Mouse (Mus musculus): ENCODE data around the gene Cpt1c. TPM values are rescaled to one million over a fixed set of nuclear protein-coding genes. Genes with fewer than 3 reads are reported as not detected.

Gene Cpt1c
- polyA plus RNA-seq, 1 experiment from 2014 or later = 25.2 TPM

DNA sequence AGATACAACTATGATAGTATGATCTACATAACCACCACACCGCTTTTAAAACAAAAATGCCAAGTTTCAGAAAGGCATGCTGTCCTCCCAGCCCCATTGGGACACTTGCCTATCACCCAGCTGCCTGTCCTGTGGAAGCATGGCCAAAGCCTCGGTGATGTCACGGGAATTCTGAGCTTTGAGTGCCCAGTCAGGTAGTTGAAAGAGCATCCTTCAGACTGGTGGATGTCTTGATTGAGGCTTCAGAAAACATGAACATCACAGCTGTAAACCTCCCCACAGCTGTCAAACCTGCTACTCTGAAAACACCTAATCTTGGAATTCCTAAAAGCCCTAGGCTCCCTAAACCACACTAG lies 39.4 kb upstream of the Cpt1c start:
- Histone ChIP-seq H3K36me3 (ENCODE audit: control insufficient read depth, insufficient read depth, low read length) (peaks cover 22% of the 10 kb centered on the region), H3K9me3 (ENCODE audit: control insufficient read depth, low read length) (no peaks in the 10 kb centered on the region)
- WGBS = 96% methylated on average over 3 of the region's 3 CpGs

DNA sequence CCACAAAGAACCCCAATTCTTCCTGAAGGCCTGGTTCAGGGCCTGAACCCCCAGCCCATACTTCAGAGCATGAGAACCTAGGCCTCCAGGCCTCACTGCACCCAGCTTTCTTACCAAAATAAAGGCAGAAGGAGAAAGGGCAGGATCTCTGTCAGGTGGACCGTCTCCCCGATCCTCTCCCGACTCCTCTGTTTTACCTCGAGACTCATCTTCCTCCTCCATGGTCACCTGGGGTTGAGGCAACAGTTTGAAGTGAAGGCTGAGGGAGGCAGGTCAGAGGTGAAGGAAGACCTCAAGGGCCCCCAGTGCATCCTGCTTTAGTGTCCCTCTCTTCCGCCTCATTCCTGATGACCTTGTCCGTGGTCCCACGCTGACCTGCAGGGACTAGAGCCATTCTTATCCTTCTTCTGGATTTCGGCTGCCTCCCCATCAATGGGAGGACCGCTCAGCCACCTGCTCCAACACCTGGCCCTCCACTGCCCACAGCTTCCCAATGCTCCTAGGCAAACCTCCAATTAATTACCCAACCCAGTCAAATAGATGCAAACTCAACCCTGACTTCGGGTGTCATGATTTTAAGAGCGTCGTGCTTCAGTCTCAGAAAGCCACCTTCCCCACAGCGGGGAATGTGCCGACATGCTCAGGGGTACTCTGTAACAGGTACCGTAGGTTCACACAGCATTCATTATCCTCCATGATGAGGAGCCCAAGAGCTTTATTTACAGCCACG lies 38.9 kb upstream of the Cpt1c start:
- Histone ChIP-seq H3K9me3 (ENCODE audit: control insufficient read depth, low read length) (no peaks in the 10 kb centered on the region), H3K36me3 (ENCODE audit: control insufficient read depth, insufficient read depth, low read length) (peaks cover 25% of the 10 kb centered on the region), H3K4me1 (ENCODE audit: control insufficient read depth, insufficient read depth, low read length) (peaks cover 12% of the 10 kb centered on the region), H3K9ac (ENCODE audit: low read length) (no peak overlapping the region), H3K4me3 (ENCODE audit: low read depth, low read length) (no peak overlapping the region), H3K4me2 (ENCODE audit: low read depth) (no peak overlapping the region), H3K27ac (ENCODE audit: low read depth, low read length) (no peak overlapping the region), H3K27me3 (ENCODE audit: control insufficient read depth, insufficient read depth, low read length) (no peaks in the 10 kb centered on the region)
- DNase-seq (ENCODE audit: low spot score) = no peak
- 96% methylated on average over 16 of the region's 16 CpGs for WGBS
- ATAC-seq (ENCODE audit: insufficient read depth, low FRiP score, low TSS enrichment) = no peak

More for the DNA sequence above, 39.4 kb upstream of the Cpt1c start:
- no peak for ATAC-seq (ENCODE audit: insufficient read depth, low FRiP score, low TSS enrichment)
- Histone ChIP-seq H3K4me3 (ENCODE audit: low read depth, low read length) (no peak overlapping the region), H3K27me3 (ENCODE audit: control insufficient read depth, insufficient read depth, low read length) (no peaks in the 10 kb centered on the region), H3K9ac (ENCODE audit: low read length) (no peak overlapping the region), H3K4me2 (ENCODE audit: low read depth) (no peak overlapping the region), H3K4me1 (ENCODE audit: control insufficient read depth, insufficient read depth, low read length) (peaks cover 12% of the 10 kb centered on the region), H3K27ac (ENCODE audit: low read depth, low read length) (no peak overlapping the region)
- no peak for DNase-seq (ENCODE audit: low spot score)

- Histone ChIP-seq H3K27ac (ENCODE audit: low read depth, low read length) (no peak overlapping the region), H3K4me2 (ENCODE audit: low read depth) (no peak overlapping the region), H3K9ac (ENCODE audit: low read length) (no peak overlapping the region), H3K4me3 (ENCODE audit: low read depth, low read length) (no peak overlapping the region), H3K4me1 (ENCODE audit: control insufficient read depth, insufficient read depth, low read length) (peaks cover 9% of the 10 kb centered on the region), H3K9me3 (ENCODE audit: control insufficient read depth, low read length) (no peaks in the 10 kb centered on the region), H3K36me3 (ENCODE audit: control insufficient read depth, insufficient read depth, low read length) (peaks cover 31% of the 10 kb centered on the region), H3K27me3 (ENCODE audit: control insufficient read depth, insufficient read depth, low read length) (no peaks in the 10 kb centered on the region)
- ATAC-seq (ENCODE audit: insufficient read depth, low FRiP score, low TSS enrichment) (no peak), DNase-seq (ENCODE audit: low spot score) (no peak)
- WGBS = 86% methylated on average over 4 of the region's 4 CpGs
These were observed 38.2 kb upstream of the Cpt1c start for GRCm38 (mm10) chr7:45012824-45013223.

DNA sequence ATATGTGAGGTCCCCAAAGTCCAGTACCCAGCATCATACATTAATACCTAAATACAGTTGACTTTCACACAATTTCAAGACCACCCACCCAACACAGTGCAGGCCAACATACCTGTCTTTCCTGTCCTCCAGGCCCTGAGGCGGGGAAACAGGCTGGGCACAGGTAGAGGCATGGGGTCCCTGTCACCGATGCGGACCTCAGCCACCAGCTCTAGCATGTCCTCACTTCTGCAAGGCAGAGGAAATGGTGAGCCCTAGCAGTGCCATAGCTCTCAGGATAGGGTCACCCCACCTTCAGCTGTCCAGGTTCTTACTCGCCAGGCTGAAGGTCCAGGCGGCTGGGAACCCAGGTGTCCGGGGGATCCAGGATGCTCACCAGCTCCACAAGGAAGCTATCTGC lies 37.4 kb upstream of the Cpt1c start:
- WGBS = 98% methylated on average over 6 of the region's 6 CpGs

DNA sequence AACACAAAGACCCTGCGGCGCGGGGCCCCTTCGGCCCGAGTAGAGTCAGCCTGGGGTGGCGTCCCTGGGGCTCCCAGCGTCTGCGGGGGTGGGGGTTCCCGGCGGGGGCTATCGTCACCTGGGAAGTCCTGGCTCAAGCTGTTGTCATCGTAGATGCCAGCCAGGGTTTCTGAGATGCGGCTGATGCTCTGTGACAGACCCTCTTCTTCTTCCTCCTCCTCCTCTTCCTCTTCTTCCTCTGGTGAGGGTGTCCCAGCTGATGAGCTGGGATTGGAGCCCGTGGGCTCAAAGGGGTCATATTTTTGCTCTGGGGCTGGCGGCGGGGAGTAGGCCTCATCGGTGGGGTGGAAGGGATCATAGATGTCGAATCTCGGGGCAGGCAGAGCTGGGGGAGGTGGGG lies 33.8 kb upstream of the Cpt1c start:
- ATAC-seq (ENCODE audit: insufficient read depth, low FRiP score, low TSS enrichment) = no peak
- Histone ChIP-seq H3K4me1 (ENCODE audit: control insufficient read depth, insufficient read depth, low read length) (no peaks in the 10 kb centered on the region), H3K27me3 (ENCODE audit: control insufficient read depth, insufficient read depth, low read length) (no peaks in the 10 kb centered on the region), H3K36me3 (ENCODE audit: control insufficient read depth, insufficient read depth, low read length) (peaks cover 67% of the 10 kb centered on the region), H3K27ac (ENCODE audit: low read depth, low read length) (no peak overlapping the region), H3K4me3 (ENCODE audit: low read depth, low read length) (no peak overlapping the region), H3K9me3 (ENCODE audit: control insufficient read depth, low read length) (no peaks in the 10 kb centered on the region), H3K4me2 (ENCODE audit: low read depth) (no peak overlapping the region), H3K9ac (ENCODE audit: low read length) (no peak overlapping the region)
- no peak for DNase-seq (ENCODE audit: low spot score)
- WGBS = 94% methylated on average over 19 of the region's 19 CpGs

More for the DNA sequence above, 37.4 kb upstream of the Cpt1c start:
- Histone ChIP-seq H3K4me1 (ENCODE audit: control insufficient read depth, insufficient read depth, low read length) (peaks cover 9% of the 10 kb centered on the region), H3K4me2 (ENCODE audit: low read depth) (no peak overlapping the region), H3K9ac (ENCODE audit: low read length) (no peak overlapping the region), H3K36me3 (ENCODE audit: control insufficient read depth, insufficient read depth, low read length) (peaks cover 40% of the 10 kb centered on the region), H3K27me3 (ENCODE audit: control insufficient read depth, insufficient read depth, low read length) (no peaks in the 10 kb centered on the region), H3K27ac (ENCODE audit: low read depth, low read length) (no peak overlapping the region), H3K9me3 (ENCODE audit: control insufficient read depth, low read length) (no peaks in the 10 kb centered on the region), H3K4me3 (ENCODE audit: low read depth, low read length) (no peak overlapping the region)
- no peak for ATAC-seq (ENCODE audit: insufficient read depth, low FRiP score, low TSS enrichment)
- DNase-seq (ENCODE audit: low spot score) = no peak

- H3K9me3 ChIP-seq (ENCODE audit: control insufficient read depth, low read length) = no peaks in the 10 kb centered on the region
- no peak overlapping the region for H3K4me2 ChIP-seq (ENCODE audit: low read depth)
- H3K4me3 ChIP-seq (ENCODE audit: low read depth, low read length) = no peak overlapping the region
- H3K36me3 ChIP-seq (ENCODE audit: control insufficient read depth, insufficient read depth, low read length) = peaks cover 72% of the 10 kb centered on the region
- DNase-seq (ENCODE audit: low spot score) (no peak), ATAC-seq (ENCODE audit: insufficient read depth, low FRiP score, low TSS enrichment) (no peak)
- no peak overlapping the region for H3K27ac ChIP-seq (ENCODE audit: low read depth, low read length)
- no peaks in the 10 kb centered on the region for H3K27me3 ChIP-seq (ENCODE audit: control insufficient read depth, insufficient read depth, low read length)
- 95% methylated on average over 30 of the region's 30 CpGs for WGBS
- H3K9ac ChIP-seq (ENCODE audit: low read length) = no peak overlapping the region
- H3K4me1 ChIP-seq (ENCODE audit: control insufficient read depth, insufficient read depth, low read length) = no peaks in the 10 kb centered on the region
These were observed 33.2 kb upstream of the Cpt1c start for GRCm38 (mm10) chr7:45007846-45008245.

DNA sequence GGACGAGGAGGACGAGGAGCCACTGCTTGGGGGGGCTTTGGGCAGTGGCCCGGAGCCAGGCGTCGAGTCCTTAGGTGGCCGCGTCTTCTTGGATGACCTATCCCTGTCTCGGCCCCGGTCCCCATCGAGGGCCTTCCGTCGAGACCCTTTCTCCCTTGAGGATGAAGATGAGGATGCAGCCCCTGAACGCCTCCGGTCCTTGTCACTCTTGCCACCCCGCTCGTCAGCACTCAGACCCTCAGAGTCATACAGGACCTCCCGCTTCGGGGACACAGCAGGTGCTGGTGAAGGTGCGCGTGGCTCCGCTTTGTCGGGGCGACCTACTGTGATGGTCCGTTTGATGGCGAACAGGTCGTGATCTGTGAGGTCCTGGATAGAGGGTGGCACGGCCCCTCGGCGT lies 32.5 kb upstream of the Cpt1c start:
- no peak overlapping the region for H3K9ac ChIP-seq (ENCODE audit: low read length)
- H3K9me3 ChIP-seq (ENCODE audit: control insufficient read depth, low read length) = no peaks in the 10 kb centered on the region
- ATAC-seq (ENCODE audit: insufficient read depth, low FRiP score, low TSS enrichment) (no peak), DNase-seq (ENCODE audit: low spot score) (no peak)
- peaks cover 70% of the 10 kb centered on the region for H3K36me3 ChIP-seq (ENCODE audit: control insufficient read depth, insufficient read depth, low read length)
- H3K4me1 ChIP-seq (ENCODE audit: control insufficient read depth, insufficient read depth, low read length) = no peaks in the 10 kb centered on the region
- no peak overlapping the region for H3K4me3 ChIP-seq (ENCODE audit: low read depth, low read length)
- no peak overlapping the region for H3K4me2 ChIP-seq (ENCODE audit: low read depth)
- no peak overlapping the region for H3K27ac ChIP-seq (ENCODE audit: low read depth, low read length)
- WGBS = 96% methylated on average over 29 of the region's 29 CpGs
- H3K27me3 ChIP-seq (ENCODE audit: control insufficient read depth, insufficient read depth, low read length) = no peaks in the 10 kb centered on the region

- 94% methylated on average over 12 of the region's 12 CpGs for WGBS
- Histone ChIP-seq H3K9ac (ENCODE audit: low read length) (no peak overlapping the region), H3K27ac (ENCODE audit: low read depth, low read length) (no peak overlapping the region), H3K36me3 (ENCODE audit: control insufficient read depth, insufficient read depth, low read length) (peaks cover 71% of the 10 kb centered on the region), H3K9me3 (ENCODE audit: control insufficient read depth, low read length) (no peaks in the 10 kb centered on the region), H3K4me2 (ENCODE audit: low read depth) (no peak overlapping the region), H3K4me3 (ENCODE audit: low read depth, low read length) (no peak overlapping the region), H3K27me3 (ENCODE audit: control insufficient read depth, insufficient read depth, low read length) (no peaks in the 10 kb centered on the region), H3K4me1 (ENCODE audit: control insufficient read depth, insufficient read depth, low read length) (no peaks in the 10 kb centered on the region)
- DNase-seq (ENCODE audit: low spot score) (no peak), ATAC-seq (ENCODE audit: insufficient read depth, low FRiP score, low TSS enrichment) (no peak)
These were observed 31.9 kb upstream of the Cpt1c start for GRCm38 (mm10) chr7:45006503-45006902.

DNA sequence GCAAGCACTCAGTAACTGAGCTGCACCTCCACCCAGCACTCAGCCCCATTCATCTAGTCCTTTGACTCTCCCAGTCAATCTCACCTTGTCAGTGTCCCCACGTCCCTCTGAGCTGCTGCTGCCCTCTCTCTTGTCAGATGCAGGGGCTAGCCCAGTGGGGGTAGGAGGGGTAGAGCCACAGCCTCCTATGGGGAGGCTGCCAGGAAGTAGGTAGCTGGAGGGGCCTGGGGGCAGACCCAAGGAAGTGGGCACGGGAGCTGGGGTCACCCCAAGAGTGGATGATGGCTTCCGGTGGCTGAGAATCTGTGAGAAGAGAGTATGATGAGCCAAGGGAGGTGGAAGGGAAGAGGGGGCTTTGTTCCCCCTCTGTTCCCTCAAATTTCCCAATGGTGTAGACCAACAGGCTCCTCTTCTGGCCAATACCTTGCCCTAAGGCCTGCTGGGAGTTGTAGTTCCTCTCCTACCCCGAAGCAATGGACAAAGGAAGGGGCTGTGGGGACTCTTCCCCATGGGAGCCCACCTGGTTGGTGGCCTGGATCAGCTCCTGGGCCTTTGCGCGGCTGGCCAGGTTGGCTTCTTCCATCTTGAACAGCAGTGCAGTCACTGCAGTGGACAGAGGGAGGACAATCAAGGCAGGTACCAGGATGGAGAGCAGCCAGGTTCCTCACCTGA lies 30.8 kb upstream of the Cpt1c start:
- Histone ChIP-seq H3K4me2 (ENCODE audit: low read depth) (no peak overlapping the region), H3K36me3 (ENCODE audit: control insufficient read depth, insufficient read depth, low read length) (peaks cover 77% of the 10 kb centered on the region), H3K4me1 (ENCODE audit: control insufficient read depth, insufficient read depth, low read length) (no peaks in the 10 kb centered on the region), H3K9me3 (ENCODE audit: control insufficient read depth, low read length) (no peaks in the 10 kb centered on the region), H3K27ac (ENCODE audit: low read depth, low read length) (no peak overlapping the region), H3K9ac (ENCODE audit: low read length) (no peak overlapping the region), H3K27me3 (ENCODE audit: control insufficient read depth, insufficient read depth, low read length) (no peaks in the 10 kb centered on the region), H3K4me3 (ENCODE audit: low read depth, low read length) (no peak overlapping the region)
- 88% methylated on average over 6 of the region's 6 CpGs for WGBS
- ATAC-seq (ENCODE audit: insufficient read depth, low FRiP score, low TSS enrichment) = no peak
- DNase-seq (ENCODE audit: low spot score) = no peak
